Mouse (Mus musculus) thymus, postnatal 10 days (tissue): ENCODE results near the gene Ncoa5.

Source experiments
- DNase-seq, 2 experiments: peaks; one replicate each; pipeline ENCODE4 v3.0.0; 2021; ENCODE audit warnings: low spot score in 2 of 2

Ncoa5 gene

GRCm38 (mm10) chr2:164995976-164996375 is 38.7 kb downstream of the Ncoa5 start:
- DNase-seq: no peak

GRCm38 (mm10) chr2:164994659-164995428 is 39.8 kb downstream of the Ncoa5 start:
- DNase-seq: no peak

- DNase-seq: no peak
These were observed 40.5 kb downstream of the Ncoa5 start for GRCm38 (mm10) chr2:164994156-164994555.

GRCm38 (mm10) chr2:164991808-164992207 is 42.9 kb downstream of the Ncoa5 start:
- DNase-seq: no peak

- DNase-seq: no peak
These were observed 43.6 kb downstream of the Ncoa5 start for GRCm38 (mm10) chr2:164991111-164991510.

- DNase-seq: no peak
These were observed 45.9 kb downstream of the Ncoa5 start for GRCm38 (mm10) chr2:164988777-164989176.

- no peak for DNase-seq
These were observed 48.2 kb downstream of the Ncoa5 start for GRCm38 (mm10) chr2:164986371-164987027.

GRCm38 (mm10) chr2:164985962-164986361 is 48.7 kb downstream of the Ncoa5 start:
- DNase-seq: no peak

- peak in 1 of 2 experiments; percentile 59 for DNase-seq
These were observed 54.9 kb downstream of the Ncoa5 start for GRCm38 (mm10) chr2:164979749-164980148.

- DNase-seq: no peak
These were observed 59.1 kb downstream of the Ncoa5 start for GRCm38 (mm10) chr2:164975611-164976010.

- no peak for DNase-seq
These were observed 62.0 kb downstream of the Ncoa5 start for GRCm38 (mm10) chr2:164972646-164973045.

- no peak for DNase-seq
These were observed 64.0 kb downstream of the Ncoa5 start for GRCm38 (mm10) chr2:164970631-164971196.

GRCm38 (mm10) chr2:164969348-164969781 is 65.3 kb downstream of the Ncoa5 start:
- no peak for DNase-seq

- DNase-seq: no peak
These were observed 66.2 kb downstream of the Ncoa5 start for GRCm38 (mm10) chr2:164968451-164968851.

- no peak for DNase-seq
These were observed 66.8 kb downstream of the Ncoa5 start for GRCm38 (mm10) chr2:164967761-164968440.

GRCm38 (mm10) chr2:164967193-164967592 is 67.5 kb downstream of the Ncoa5 start:
- DNase-seq: no peak

- DNase-seq: no peak
These were observed 68.3 kb downstream of the Ncoa5 start for GRCm38 (mm10) chr2:164966381-164966780.

GRCm38 (mm10) chr2:164964981-164965380 is 69.7 kb downstream of the Ncoa5 start:
- DNase-seq: no peak

GRCm38 (mm10) chr2:164964242-164964894 is 70.3 kb downstream of the Ncoa5 start:
- DNase-seq: no peak

GRCm38 (mm10) chr2:164962183-164962580 is 72.5 kb downstream of the Ncoa5 start:
- no peak for DNase-seq

- peak; percentile 35 to 74 for DNase-seq
These were observed 73.0 kb downstream of the Ncoa5 start for GRCm38 (mm10) chr2:164961506-164962182.
